Mouse (Mus musculus) kidney, postnatal 4 days (tissue): ENCODE results near the gene Spg7.
"Not testable (repeated sequence)": the region's sequence is repeated elsewhere in the genome, so short reads cannot be mapped to it uniquely, and the experiment has no call there.

Source experiments
- DNase-seq, 2 experiments: peaks; one replicate each; pipeline ENCODE4 v3.0.0; 2021; ENCODE audit warnings: mixed read lengths in 2 of 2

Spg7 gene

GRCm38 (mm10) chr8:123041774-123042105, 21.0 kb upstream of the Spg7 start:
- DNase-seq, result no peak

GRCm38 (mm10) chr8:123042158-123042973, 20.4 kb upstream of the Spg7 start, which contains the start of gene Ankrd11:
Ankrd11 (minus strand) TSS chr8:123042277.
- peak; percentile 99 to 100 for DNase-seq

DNA sequence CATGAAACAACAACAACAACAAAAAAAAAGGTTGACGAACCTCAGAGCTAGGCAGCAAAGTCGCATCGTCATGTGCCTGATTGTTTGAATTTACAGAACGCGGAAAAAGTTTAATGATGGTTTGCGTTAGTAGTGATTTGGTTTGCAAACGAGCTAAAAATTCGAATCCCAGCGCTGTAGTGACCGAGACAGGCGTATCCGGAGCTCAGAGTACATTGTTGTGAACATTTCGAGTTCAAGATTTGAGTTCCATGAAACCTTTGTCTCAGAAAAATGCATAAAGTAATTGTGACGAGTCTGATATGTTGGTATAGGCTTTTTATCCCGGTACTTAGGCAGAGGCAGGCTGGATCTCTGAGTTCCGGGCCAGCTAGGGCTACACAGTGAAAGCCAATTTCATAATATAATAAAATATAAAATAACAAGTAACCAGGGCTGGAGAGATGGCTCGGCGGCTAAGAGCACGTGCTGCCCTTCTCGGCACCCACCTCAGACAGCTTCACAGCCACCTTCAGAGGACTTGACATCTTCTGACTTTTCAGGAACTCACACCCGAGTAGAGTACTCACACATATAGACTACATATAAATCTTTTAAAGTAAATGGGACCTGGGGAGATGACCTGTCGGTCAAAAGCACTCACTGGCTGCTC, 19.6 kb upstream of the Spg7 start:
- DNase-seq, result no peak

DNA sequence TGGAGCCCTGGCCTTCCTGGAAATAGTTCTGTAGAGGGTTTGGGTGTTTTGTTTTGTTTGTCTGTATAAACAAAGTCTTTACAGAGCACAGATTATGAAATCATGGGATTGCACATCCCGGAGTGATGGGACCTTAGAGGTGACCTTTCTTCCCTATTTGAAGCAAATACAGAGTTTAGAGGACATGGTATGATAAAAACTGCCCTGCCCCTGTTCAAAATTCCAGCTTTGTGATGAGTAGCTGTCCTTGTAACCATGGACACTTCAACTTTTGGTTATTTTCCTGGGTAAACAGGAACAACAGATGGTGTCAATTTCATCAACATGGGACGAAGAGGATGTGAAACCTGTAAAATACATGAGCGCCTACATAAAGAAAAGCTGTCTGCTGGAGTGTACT, 18.8 kb upstream of the Spg7 start:
- DNase-seq, result no peak

DNA sequence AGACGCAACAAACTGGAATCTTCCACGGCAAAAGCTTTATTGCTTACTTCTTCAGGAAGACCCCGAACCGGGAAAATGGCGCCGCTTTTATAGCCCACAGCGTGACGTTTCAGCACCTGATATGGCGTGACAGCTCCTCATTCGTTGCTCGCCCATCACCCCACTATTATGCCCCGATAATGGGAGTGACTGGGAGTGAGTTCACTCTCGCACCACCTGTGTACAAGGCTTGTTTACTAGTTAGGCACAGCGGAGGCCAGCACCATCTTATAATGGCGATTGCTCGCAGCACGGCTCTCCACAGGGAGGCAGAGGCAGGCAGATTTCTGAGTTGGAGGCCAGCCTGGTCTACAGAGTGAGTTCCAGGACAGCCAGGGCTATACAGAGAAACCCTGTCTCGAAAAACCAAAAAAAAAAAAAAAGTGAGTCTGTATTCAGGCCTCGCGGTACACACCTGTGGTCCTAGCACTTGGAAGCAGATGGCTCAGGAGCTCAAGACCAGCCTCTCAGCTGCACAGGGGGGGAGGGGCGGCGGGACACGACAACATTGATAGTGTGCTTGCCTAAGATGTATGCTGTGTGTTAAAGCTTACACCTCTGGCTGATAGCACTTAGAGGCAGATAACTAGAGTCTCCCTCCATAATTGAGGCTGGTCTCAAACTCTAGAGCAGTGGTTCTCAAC, 17.9 kb upstream of the Spg7 start:
- not testable (repeated sequence) for DNase-seq

- DNase-seq, result no peak
These were observed 16.0 kb upstream of the Spg7 start for GRCm38 (mm10) chr8:123046706-123047105.

- DNase-seq, result peak; percentile 50 to 68
These were observed 14.9 kb upstream of the Spg7 start for GRCm38 (mm10) chr8:123047827-123048226.

DNA sequence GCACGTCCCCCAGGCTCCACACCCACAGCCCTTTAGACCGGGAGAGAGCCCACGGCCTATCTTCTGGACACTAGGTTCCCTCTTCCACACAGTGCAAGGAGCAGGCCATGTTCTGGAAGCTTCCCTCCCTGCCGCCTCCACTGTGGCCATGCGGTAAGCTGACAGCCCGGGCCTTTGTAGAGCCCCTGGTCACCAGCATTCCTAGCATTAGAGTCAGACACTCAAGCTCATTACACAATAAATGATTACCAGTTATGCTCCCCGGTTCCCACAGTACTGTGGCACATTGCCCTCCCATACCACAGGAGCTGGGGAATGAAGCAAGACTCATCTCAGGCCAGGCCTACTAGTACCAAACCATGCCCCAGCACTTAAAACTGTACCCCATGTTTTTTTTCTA, 14.3 kb upstream of the Spg7 start:
- peak in 1 of 2 experiments; percentile 28 for DNase-seq

DNA sequence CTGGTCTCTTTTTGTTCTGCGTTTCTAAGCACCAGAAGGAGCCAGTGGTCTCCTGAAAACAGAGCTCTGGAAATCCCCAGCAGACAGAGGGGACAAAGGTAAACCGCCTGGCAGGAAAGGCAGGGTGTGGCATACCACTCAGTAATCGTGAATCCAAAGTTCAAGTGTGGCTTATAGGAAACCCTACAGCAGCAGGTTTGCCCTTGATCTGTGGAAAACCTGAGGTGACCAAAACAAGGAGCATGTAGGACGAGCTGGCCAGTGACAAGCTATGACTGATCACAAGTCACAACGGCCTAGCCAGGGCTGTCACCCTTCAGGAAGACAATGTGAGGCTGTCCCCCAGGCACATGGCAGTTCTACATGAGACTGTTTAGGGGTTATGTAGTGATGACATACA, 11.3 kb upstream of the Spg7 start:
- peak; percentile 28 to 53 for DNase-seq

- DNase-seq, result no peak
These were observed 1.3 kb downstream of the Spg7 start for GRCm38 (mm10) chr8:123064072-123064471.

- DNase-seq, result peak in 1 of 2 experiments; percentile 32
These were observed 2.1 kb downstream of the Spg7 start for GRCm38 (mm10) chr8:123064809-123065213.

DNA sequence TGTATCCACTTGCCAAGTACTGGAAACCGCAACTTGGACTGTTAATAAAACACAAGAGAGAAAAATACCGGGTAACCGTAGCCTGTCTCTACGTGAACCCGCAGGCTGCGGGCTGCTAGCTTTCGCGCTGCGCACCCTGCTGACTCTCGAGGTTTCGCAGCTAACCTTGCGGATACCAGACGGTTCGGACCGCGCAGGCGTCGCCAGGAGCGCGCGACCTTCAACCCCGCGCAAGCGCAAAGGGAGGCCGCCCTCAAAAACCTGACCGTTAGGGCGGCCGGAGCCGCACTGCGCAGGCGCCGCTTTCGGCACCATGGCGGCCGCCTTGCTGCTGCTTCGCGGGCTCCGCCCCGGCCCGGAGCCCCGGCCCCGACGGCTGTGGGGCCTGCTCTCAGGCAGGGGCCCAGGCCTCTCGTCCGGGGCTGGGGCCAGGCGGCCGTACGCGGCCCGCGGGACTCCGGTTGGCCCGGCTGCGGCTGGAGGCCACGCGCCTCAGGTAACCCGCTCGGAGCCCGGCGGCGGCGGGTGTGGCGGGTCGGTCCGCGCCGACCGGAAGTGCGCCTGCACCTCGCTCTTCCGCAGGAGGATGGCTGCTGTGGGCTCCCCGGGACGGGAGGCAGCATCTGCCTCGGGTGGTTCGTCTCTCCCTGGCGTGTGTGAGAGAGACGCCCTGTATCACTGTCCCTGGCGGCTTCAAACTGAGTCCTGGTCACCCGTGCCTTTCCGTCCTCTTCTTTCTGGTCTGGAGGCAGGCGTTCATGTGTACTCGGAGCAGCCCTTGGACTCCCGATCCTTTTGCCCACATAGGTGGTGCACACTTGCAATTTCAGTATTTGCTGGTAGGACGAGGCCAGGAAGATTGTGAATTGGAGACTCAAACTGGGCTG, 2.7 kb downstream of the Spg7 start:
- DNase-seq, result peak; percentile 96 to 98

- no peak for DNase-seq
These were observed 3.5 kb downstream of the Spg7 start for GRCm38 (mm10) chr8:123066101-123066683.

- peak; percentile 17 to 38 for DNase-seq
These were observed 8.4 kb downstream of the Spg7 start for GRCm38 (mm10) chr8:123071176-123071575.

DNA sequence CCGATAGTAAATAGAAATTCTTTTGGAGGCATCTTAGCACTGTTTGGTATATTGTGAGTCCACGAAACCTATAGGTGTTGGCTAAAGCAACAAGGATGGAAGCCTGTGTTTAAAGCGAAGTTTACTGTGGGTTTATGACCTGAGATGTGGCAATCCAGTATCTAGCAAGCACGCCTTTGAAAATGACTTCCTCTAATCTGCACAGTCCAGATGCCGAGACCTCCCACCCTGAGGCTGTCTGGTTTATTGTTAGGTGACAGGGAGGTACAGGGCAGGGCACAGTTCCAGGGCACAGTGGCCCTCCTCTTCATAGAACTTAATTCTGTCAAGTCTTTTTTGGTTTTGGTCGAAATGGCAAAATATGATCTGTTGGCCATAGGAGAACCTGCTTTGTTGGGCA, 14.5 kb downstream of the Spg7 start:
- DNase-seq, result no peak

DNA sequence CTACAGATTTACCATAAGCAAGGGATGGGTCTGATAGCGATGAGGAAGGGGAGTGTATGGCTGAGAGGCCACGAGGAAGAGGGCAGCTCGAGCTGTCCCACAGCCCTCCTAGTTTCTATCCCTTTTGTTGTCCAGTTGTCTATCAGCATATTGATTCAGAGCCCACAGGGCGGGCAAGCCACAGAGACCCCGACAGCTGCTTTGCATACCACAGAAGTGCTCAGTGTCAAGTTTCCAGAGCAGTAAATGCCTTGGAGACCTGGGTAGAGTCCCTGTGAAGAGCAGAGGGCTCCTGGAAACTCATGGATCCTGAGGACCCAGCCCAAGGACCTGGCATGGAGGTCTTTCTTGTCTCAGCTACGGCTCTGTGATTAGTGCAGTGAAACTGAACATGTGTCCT, 20.3 kb downstream of the Spg7 start:
- no peak for DNase-seq

GRCm38 (mm10) chr8:123083610-123084009, 20.9 kb downstream of the Spg7 start:
- DNase-seq, result no peak

- peak in 1 of 2 experiments; percentile 10 for DNase-seq
These were observed 24.5 kb downstream of the Spg7 start for GRCm38 (mm10) chr8:123087289-123087688.

GRCm38 (mm10) chr8:123097216-123097615, 34.5 kb downstream of the Spg7 start:
- DNase-seq, result no peak

DNA sequence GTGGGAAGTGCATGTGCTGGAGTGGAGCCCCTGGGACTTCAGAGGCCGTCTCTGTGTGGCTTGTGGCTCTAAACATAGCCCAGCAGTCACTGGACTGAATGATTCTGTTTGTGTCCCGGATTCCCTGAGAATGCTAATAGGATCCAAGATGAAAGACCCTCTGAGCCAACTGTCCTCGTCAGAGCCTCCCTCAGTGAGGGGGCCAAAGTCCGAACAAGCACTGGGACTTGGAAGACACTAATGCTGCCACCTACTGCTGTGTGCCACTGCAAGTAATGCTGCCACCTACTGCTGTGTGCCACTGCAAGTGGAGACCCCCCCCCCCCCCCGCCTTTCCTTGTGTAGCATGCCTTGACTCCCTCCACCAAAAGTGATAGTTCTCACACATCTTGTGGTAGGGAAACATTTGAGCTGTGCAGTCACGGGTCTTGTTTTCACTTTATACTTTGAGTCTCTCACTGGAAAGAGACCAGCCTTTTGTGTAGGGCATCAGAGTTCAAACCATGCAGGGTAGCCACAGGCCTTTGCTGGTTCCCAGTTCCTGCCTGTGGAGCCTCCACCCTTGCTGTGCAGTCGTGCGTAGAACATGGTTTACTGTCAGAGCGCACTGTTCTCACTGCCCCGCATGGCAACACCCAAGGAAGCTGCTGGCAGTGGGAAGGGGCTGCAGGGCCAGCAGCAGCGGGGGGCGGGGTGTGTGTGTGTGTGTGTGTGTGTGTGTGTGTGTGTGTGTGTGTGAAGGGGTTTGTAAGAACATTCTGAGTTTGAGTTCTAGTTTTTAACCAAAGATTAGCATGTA, 35.2 kb downstream of the Spg7 start:
- peak in 1 of 2 experiments; percentile 66 for DNase-seq

DNA sequence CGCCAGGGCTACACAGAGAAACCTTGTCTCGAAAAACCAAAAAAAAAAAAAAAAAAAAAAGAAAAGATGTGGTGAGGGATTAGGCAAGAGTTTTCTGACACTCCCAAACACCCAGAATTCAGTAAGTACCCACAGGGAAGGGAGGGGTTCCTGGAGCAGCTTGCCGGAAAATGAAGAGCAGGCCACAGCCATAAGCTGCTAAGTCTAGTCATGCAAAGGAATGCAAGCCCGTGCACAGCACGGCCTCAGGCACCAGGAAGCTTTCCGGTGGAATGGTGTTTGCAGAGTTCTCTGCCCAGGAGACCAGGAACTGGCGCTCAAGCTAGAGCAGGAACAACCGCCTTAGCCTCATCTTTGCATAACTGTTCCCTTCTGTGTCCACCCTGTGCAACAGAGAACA, 37.5 kb downstream of the Spg7 start:
- DNase-seq, result no peak
